Mouse (Mus musculus) heart, adult 2 months (tissue): ENCODE data around the gene Vmn1r60. TPM values are rescaled to one million over a fixed set of nuclear protein-coding genes. Genes with fewer than 3 reads are reported as not detected.
"Not testable (repeated sequence)": the region's sequence is repeated elsewhere in the genome, so short reads cannot be mapped to it uniquely, and the experiment has no call there.

Experiments
- DNase-seq, 2 experiments: peaks; one replicate each; pipeline ENCODE4 v3.0.0; 2021
- H3K27ac ChIP-seq: fragments of 200-600 bp; 2 replicates; pipeline ENCODE4 v1.8.1; 2022
- H3K27me3 ChIP-seq: fragments of 200-500 bp; 2 replicates; pipeline ENCODE4 v1.6.1; 2012; ENCODE audit warnings: mild to moderate bottlenecking, low read length, inconsistent platforms, mixed read lengths; ENCODE audit not compliant: control insufficient read depth, insufficient read depth
- H3K36me3 ChIP-seq: fragments of 200-500 bp; 2 replicates; pipeline ENCODE4 v1.6.1; 2012; ENCODE audit warnings: low read length, inconsistent platforms; ENCODE audit not compliant: control insufficient read depth, insufficient read depth
- H3K4me1 ChIP-seq: fragments of 200-500 bp; 2 replicates; pipeline ENCODE4 v1.6.1; 2011; ENCODE audit warnings: low read length; ENCODE audit not compliant: control insufficient read depth, insufficient read depth
- H3K4me3 ChIP-seq: fragments of 200-600 bp; 2 replicates; pipeline ENCODE4 v1.8.1; 2022
- H3K79me2 ChIP-seq: fragments of 200-500 bp; replicated peaks from 2 replicates; pipeline ENCODE4 v1.6.1; 2012; ENCODE audit warnings: mild to moderate bottlenecking, inconsistent platforms, low read length, moderate library complexity, mixed read lengths; ENCODE audit not compliant: control insufficient read depth, insufficient read depth
- H3K9ac ChIP-seq: fragments of 200-500 bp; 2 replicates; pipeline ENCODE4 v1.6.1; 2012; ENCODE audit warnings: low read depth, mild to moderate bottlenecking, control low read depth, inconsistent platforms, low read length, mixed read lengths
- WGBS: fragments of 180-500 bp; shearing (Covaris S2); methylation state at CpG from one replicate; pipeline ENCODE4 v1.1.7; 2018; 5-methylcytosine and 5-hydroxymethylcytosine counted together
- intact Hi-C: fragments of 180-260 bp; cut with DNase I; formaldehyde crosslinking; loops from one replicate; pipeline ENCODE4 v1.15.1; 2025
- long read RNA-seq: library from polyadenylated mRNA; stranded (forward); transcript quantifications from one replicate; pipeline ENCODE4 v2.0.0, GENCODE M21; 2021
- polyA plus RNA-seq: library from polyadenylated mRNA; depleted of rRNA; stranded (reverse); fragments of >200 nt; gene quantifications from 2 replicates; pipeline ENCODE4 v1.2.3, GENCODE M21; 2012; rRNA removed
- total RNA-seq, 2 experiments: library from RNA; stranded (reverse); gene quantifications; 2 replicates each; pipeline ENCODE4 v1.2.3; 2021

Vmn1r60 gene
- total RNA-seq (not detected), polyA plus RNA-seq (not detected in 2 replicates)
- long read RNA-seq = 0 reads

GRCm38 (mm10) chr7:5547217-5547616 lies at the start of gene Vmn1r60:
Gene Vmn1r60, minus strand, starts transcription at chr7:5547317.
- H3K9ac ChIP-seq, intact Hi-C loops: not testable (repeated sequence)
- WGBS = 62% methylated on average over 1 of the region's 1 CpGs

GRCm38 (mm10) chr7:5540770-5541436 lies 6.2 kb downstream of the Vmn1r60 start:
- 40% methylated on average over 3 of the region's 3 CpGs for WGBS

More at GRCm38 (mm10) chr7:5547217-5547616, at the start of gene Vmn1r60:
- not testable (repeated sequence) for H3K4me1 ChIP-seq, H3K27ac ChIP-seq, H3K4me3 ChIP-seq, H3K27me3 ChIP-seq, H3K79me2 ChIP-seq, DNase-seq, H3K36me3 ChIP-seq

GRCm38 (mm10) chr7:5493856-5494255 lies 53.3 kb downstream of the Vmn1r60 start, which contains the start of gene Vmn2r28:
Gene Vmn2r28, minus strand, starts transcription at chr7:5493956.
- DNase-seq, H3K4me1 ChIP-seq, H3K36me3 ChIP-seq, H3K27me3 ChIP-seq, H3K27ac ChIP-seq, H3K79me2 ChIP-seq, H3K9ac ChIP-seq, intact Hi-C loops, H3K4me3 ChIP-seq: not testable (repeated sequence)

More at GRCm38 (mm10) chr7:5540770-5541436, 6.2 kb downstream of the Vmn1r60 start:
- H3K4me3 ChIP-seq, H3K27ac ChIP-seq, H3K4me1 ChIP-seq, intact Hi-C loops, H3K27me3 ChIP-seq, H3K79me2 ChIP-seq, H3K9ac ChIP-seq, DNase-seq, H3K36me3 ChIP-seq: not testable (repeated sequence)

Other genes starting within 250 kb of the Vmn1r60 start
- not detected for gene Gm5065, start 196.8 kb downstream of the Vmn1r60 start, total RNA-seq
- not detected in 2 replicates for gene Gm5065, start 196.8 kb downstream of the Vmn1r60 start, polyA plus RNA-seq
- gene Nlrp2, start 196.3 kb downstream of the Vmn1r60 start, total RNA-seq = not detected
- gene Nlrp2, start 196.3 kb downstream of the Vmn1r60 start, polyA plus RNA-seq = not detected in 2 replicates
- gene Vmn1r58, start 133.9 kb downstream of the Vmn1r60 start, total RNA-seq = not detected
- not detected in 2 replicates for gene Vmn1r58, start 133.9 kb downstream of the Vmn1r60 start, polyA plus RNA-seq
- not detected for gene Vmn1r59, start 90.5 kb downstream of the Vmn1r60 start, total RNA-seq
- not detected in 2 replicates for gene Vmn1r59, start 90.5 kb downstream of the Vmn1r60 start, polyA plus RNA-seq
- gene Vmn2r28, start 53.4 kb downstream of the Vmn1r60 start, total RNA-seq = not detected
- gene Vmn2r28, start 53.4 kb downstream of the Vmn1r60 start, polyA plus RNA-seq = not detected in 2 replicates
- not detected for gene Vmn1r61, start 66.0 kb upstream of the Vmn1r60 start, total RNA-seq
- gene Vmn1r61, start 66.0 kb upstream of the Vmn1r60 start, polyA plus RNA-seq = not detected in 2 replicates
- gene Vmn1r62, start 126.3 kb upstream of the Vmn1r60 start, total RNA-seq = not detected
- not detected in 2 replicates for gene Vmn1r62, start 126.3 kb upstream of the Vmn1r60 start, polyA plus RNA-seq